Mouse (Mus musculus) embryonic facial prominence, embryonic 15.5 days (tissue): ENCODE results near the gene Nipsnap2. TPM values are rescaled to one million over a fixed set of nuclear protein-coding genes. Genes with fewer than 3 reads are reported as not detected.
A peak's percentile ranks its signal among the peaks of the same experiment; 100 is the strongest.
"Not testable (repeated sequence)": the region's sequence is repeated elsewhere in the genome, so short reads cannot be mapped to it uniquely, and the experiment has no call there.

ENCODE experiments used
- ATAC-seq: fragments of 200-750 bp; cut with Nextera tagmentation; 2 replicates; pipeline ENCODE4 v1.8.0; 2017; ENCODE audit warnings: low read depth, moderate TSS enrichment; ENCODE audit not compliant: insufficient number of reproducible peaks, low FRiP score, low TSS enrichment
- H3K27ac ChIP-seq: fragments of 300-500 bp; sonication (generic); replicated peaks from 2 replicates; pipeline ENCODE4 v1.5.1; 2015; ENCODE audit warnings: mild to moderate bottlenecking, inconsistent platforms
- H3K27me3 ChIP-seq: fragments of 300-500 bp; sonication (generic); 2 replicates; pipeline ENCODE4 v1.6.1; 2015; ENCODE audit warnings: inconsistent platforms
- H3K36me3 ChIP-seq: fragments of 300-500 bp; sonication (generic); 2 replicates; pipeline ENCODE4 v1.6.1; 2015; ENCODE audit warnings: mild to moderate bottlenecking, inconsistent platforms
- H3K4me1 ChIP-seq: fragments of 300-500 bp; sonication (generic); 2 replicates; pipeline ENCODE4 v1.6.1; 2015; ENCODE audit warnings: inconsistent platforms
- H3K4me2 ChIP-seq: fragments of 300-500 bp; sonication (generic); replicated peaks from 2 replicates; pipeline ENCODE4 v1.6.1; 2015; ENCODE audit warnings: mild to moderate bottlenecking, inconsistent platforms
- H3K4me3 ChIP-seq: fragments of 300-500 bp; sonication (generic); replicated peaks from 2 replicates; pipeline ENCODE4 v1.5.1; 2015; ENCODE audit warnings: mild to moderate bottlenecking, inconsistent platforms
- H3K9ac ChIP-seq: fragments of 300-500 bp; sonication (generic); 2 replicates; pipeline ENCODE4 v1.6.1; 2015; ENCODE audit warnings: inconsistent platforms
- H3K9me3 ChIP-seq: fragments of 300-500 bp; sonication (generic); replicated peaks from 2 replicates; pipeline ENCODE4 v1.6.1; 2016; ENCODE audit warnings: inconsistent platforms
- WGBS: fragments of 180-500 bp; shearing (Covaris S2); methylation state at CpG from one replicate; pipeline ENCODE4 v1.1.7; 2015; 5-methylcytosine and 5-hydroxymethylcytosine counted together
- polyA plus RNA-seq: library from polyadenylated mRNA; unstranded; fragments of >200 nt; fragmentation: Nextera tagmentation; extraction: Ambion mirVana; gene quantifications from 2 replicates; pipeline ENCODE4 v1.2.1, GENCODE M21; 2015

The Nipsnap2 gene
- 103 and 104 TPM in 2 replicates for polyA plus RNA-seq

- H3K4me1 ChIP-seq: peaks cover 42% of the 10 kb centered on the region
- ATAC-seq: peak; percentile 93
- H3K27me3 ChIP-seq: no peaks in the 10 kb centered on the region
- H3K27ac ChIP-seq: peak within 1 kb of the TSS; percentile 96
- H3K9me3 ChIP-seq: no peaks in the 10 kb centered on the region
- H3K9ac ChIP-seq: peak within 1 kb of the TSS; percentile 85
- WGBS: under 1% methylated on average over 88 of the region's 93 CpGs
- peak within 1 kb of the TSS; percentile 55 for H3K4me2 ChIP-seq
- 0 out of 2 replicates have a peak, but pooled peaks cover 1% of the 10 kb centered on the region for H3K36me3 ChIP-seq
- H3K4me3 ChIP-seq: peak within 1 kb of the TSS; percentile 78
Measured at GRCm38 (mm10) chr5:129724834-129725773, at the start of gene Nipsnap2. TSS of gene Nipsnap2 (plus strand) at chr5:129725063.

- not testable (repeated sequence) for H3K4me2 ChIP-seq, H3K27me3 ChIP-seq, H3K4me3 ChIP-seq, H3K27ac ChIP-seq, ATAC-seq, H3K4me1 ChIP-seq, H3K9me3 ChIP-seq, H3K9ac ChIP-seq, H3K36me3 ChIP-seq
- WGBS: 90% methylated on average over 5 of the region's 5 CpGs
Measured at GRCm38 (mm10) chr5:129685141-129685540, 39.7 kb upstream of the Nipsnap2 start.

GRCm38 (mm10) chr5:129687621-129688020 lies 37.2 kb upstream of the Nipsnap2 start:
- Histone ChIP-seq H3K4me3 (no peak overlapping the region), H3K36me3 (no peaks in the 10 kb centered on the region), H3K9me3 (no peaks in the 10 kb centered on the region), H3K4me2 (no peak overlapping the region), H3K27ac (no peak overlapping the region), H3K4me1 (no peaks in the 10 kb centered on the region), H3K9ac (no peak overlapping the region), H3K27me3 (no peaks in the 10 kb centered on the region)
- no peak for ATAC-seq
- 86% methylated on average over 7 of the region's 7 CpGs for WGBS

- Histone ChIP-seq H3K27ac (no peak overlapping the region), H3K4me3 (no peak overlapping the region), H3K9ac (no peak overlapping the region), H3K4me2 (no peak overlapping the region), H3K9me3 (no peaks in the 10 kb centered on the region), H3K27me3 (no peaks in the 10 kb centered on the region), H3K36me3 (no peaks in the 10 kb centered on the region), H3K4me1 (no peaks in the 10 kb centered on the region)
- ATAC-seq: no peak
- WGBS: 62% methylated on average over 3 of the region's 3 CpGs
Measured at GRCm38 (mm10) chr5:129690528-129690927, 34.3 kb upstream of the Nipsnap2 start.

GRCm38 (mm10) chr5:129700506-129700905 lies 24.4 kb upstream of the Nipsnap2 start:
- Histone ChIP-seq H3K27ac (no peak overlapping the region), H3K4me2 (peak overlapping the region; percentile 29; the same call in 1 of the 2 replicates), H3K27me3 (peaks cover 6% of the 10 kb centered on the region), H3K36me3 (no peaks in the 10 kb centered on the region), H3K9ac (no peak overlapping the region), H3K4me3 (peak overlapping the region; percentile 7; the same call in 1 of the 2 replicates), H3K9me3 (no peaks in the 10 kb centered on the region), H3K4me1 (no peaks in the 10 kb centered on the region)
- ATAC-seq: no peak
- 27% methylated on average over 2 of the region's 2 CpGs for WGBS

- H3K4me3 ChIP-seq: no peak overlapping the region
- H3K4me1 ChIP-seq: no peaks in the 10 kb centered on the region
- no peak for ATAC-seq
- H3K9me3 ChIP-seq: no peaks in the 10 kb centered on the region
- no peaks in the 10 kb centered on the region for H3K36me3 ChIP-seq
- H3K27ac ChIP-seq: no peak overlapping the region
- 80% methylated on average over 1 of the region's 1 CpGs for WGBS
- H3K4me2 ChIP-seq: no peak overlapping the region
- no peak overlapping the region for H3K9ac ChIP-seq
- H3K27me3 ChIP-seq: peaks cover 6% of the 10 kb centered on the region
Measured at GRCm38 (mm10) chr5:129701706-129702105, 23.2 kb upstream of the Nipsnap2 start.

GRCm38 (mm10) chr5:129703368-129703767 lies 21.5 kb upstream of the Nipsnap2 start:
- Histone ChIP-seq H3K9me3 (no peaks in the 10 kb centered on the region), H3K4me2 (no peak overlapping the region), H3K4me1 (no peaks in the 10 kb centered on the region), H3K9ac (no peak overlapping the region), H3K27ac (no peak overlapping the region), H3K4me3 (no peak overlapping the region), H3K27me3 (peaks cover 6% of the 10 kb centered on the region), H3K36me3 (no peaks in the 10 kb centered on the region)
- ATAC-seq: no peak

GRCm38 (mm10) chr5:129708412-129708811 lies 16.5 kb upstream of the Nipsnap2 start, which contains the start of gene Sept14:
TSS of gene Sept14 (minus strand) at chr5:129708512.
- H3K4me2 ChIP-seq: no peak within 1 kb of the TSS
- H3K4me1 ChIP-seq: no peaks in the 10 kb centered on the region
- 70% methylated on average over 2 of the region's 2 CpGs for WGBS
- ATAC-seq: no peak
- H3K27me3 ChIP-seq: no peaks in the 10 kb centered on the region
- no peaks in the 10 kb centered on the region for H3K9me3 ChIP-seq
- no peak within 1 kb of the TSS for H3K9ac ChIP-seq
- no peak within 1 kb of the TSS for H3K4me3 ChIP-seq
- no peaks in the 10 kb centered on the region for H3K36me3 ChIP-seq
- no peak within 1 kb of the TSS for H3K27ac ChIP-seq

GRCm38 (mm10) chr5:129715326-129715861 lies 9.5 kb upstream of the Nipsnap2 start, which contains the start of gene Mrps17:
TSS of gene Mrps17 (plus strand) at chr5:129715497.
- Histone ChIP-seq H3K4me1 (peaks cover 8% of the 10 kb centered on the region), H3K9me3 (no peaks in the 10 kb centered on the region), H3K27me3 (no peaks in the 10 kb centered on the region), H3K4me2 (peak within 1 kb of the TSS; percentile 75), H3K4me3 (peak within 1 kb of the TSS; percentile 87), H3K27ac (peak within 1 kb of the TSS; percentile 44; the same call in 1 of the 2 replicates), H3K9ac (peak within 1 kb of the TSS; percentile 85), H3K36me3 (peaks cover 33% of the 10 kb centered on the region)
- peak; percentile 93 for ATAC-seq
- WGBS: under 1% methylated on average over 33 of the region's 33 CpGs

GRCm38 (mm10) chr5:129717016-129717415 lies 7.8 kb upstream of the Nipsnap2 start:
- 77% methylated on average over 9 of the region's 9 CpGs for WGBS
- no peak for ATAC-seq
- Histone ChIP-seq H3K27ac (no peak overlapping the region), H3K27me3 (no peaks in the 10 kb centered on the region), H3K36me3 (peaks cover 33% of the 10 kb centered on the region), H3K4me2 (no peak overlapping the region), H3K4me3 (no peak overlapping the region), H3K9ac (no peak overlapping the region), H3K4me1 (peaks cover 8% of the 10 kb centered on the region), H3K9me3 (no peaks in the 10 kb centered on the region)

- no peak overlapping the region for H3K27ac ChIP-seq
- no peak overlapping the region for H3K4me2 ChIP-seq
- no peak overlapping the region for H3K4me3 ChIP-seq
- H3K36me3 ChIP-seq: peaks cover 33% of the 10 kb centered on the region
- H3K9ac ChIP-seq: no peak overlapping the region
- WGBS: 81% methylated on average over 3 of the region's 3 CpGs
- H3K4me1 ChIP-seq: peaks cover 18% of the 10 kb centered on the region
- ATAC-seq: no peak
- H3K27me3 ChIP-seq: no peaks in the 10 kb centered on the region
- no peaks in the 10 kb centered on the region for H3K9me3 ChIP-seq
Measured at GRCm38 (mm10) chr5:129720176-129720575, 4.7 kb upstream of the Nipsnap2 start.
